Mouse (Mus musculus) hindbrain, embryonic 12.5 days (tissue): ENCODE data around the gene Mis18a. TPM values are rescaled to one million over a fixed set of nuclear protein-coding genes. Genes with fewer than 3 reads are reported as not detected.
A peak's percentile ranks its signal among the peaks of the same experiment; 100 is the strongest.

Source experiments
- ATAC-seq: fragments of 200-750 bp; cut with Nextera tagmentation; 2 replicates; pipeline ENCODE4 v1.8.0; 2017; ENCODE audit warnings: moderate TSS enrichment; ENCODE audit not compliant: low FRiP score
- H3K27ac ChIP-seq: fragments of 300-500 bp; sonication (generic); 2 replicates; pipeline ENCODE4 v1.5.1; 2016; ENCODE audit warnings: mild to moderate bottlenecking
- H3K27me3 ChIP-seq: fragments of 300-500 bp; sonication (generic); 2 replicates; pipeline ENCODE4 v1.6.1; 2016; ENCODE audit warnings: mild to moderate bottlenecking
- H3K36me3 ChIP-seq: fragments of 300-500 bp; sonication (generic); 2 replicates; pipeline ENCODE4 v1.6.1; 2016; ENCODE audit warnings: mild to moderate bottlenecking
- H3K4me1 ChIP-seq: fragments of 300-500 bp; sonication (generic); 2 replicates; pipeline ENCODE4 v1.6.1; 2016
- H3K4me2 ChIP-seq: fragments of 300-500 bp; sonication (generic); replicated peaks from 2 replicates; pipeline ENCODE4 v1.6.1; 2016; ENCODE audit warnings: mild to moderate bottlenecking
- H3K4me3 ChIP-seq: fragments of 300-500 bp; sonication (generic); 2 replicates; pipeline ENCODE4 v1.5.1; 2016; ENCODE audit warnings: mild to moderate bottlenecking
- H3K9ac ChIP-seq: fragments of 300-500 bp; sonication (generic); 2 replicates; pipeline ENCODE4 v1.6.1; 2016; ENCODE audit warnings: mild to moderate bottlenecking, moderate library complexity
- H3K9me3 ChIP-seq: fragments of 300-500 bp; sonication (generic); replicated peaks from 2 replicates; pipeline ENCODE4 v1.6.1; 2016; ENCODE audit warnings: mild to moderate bottlenecking
- WGBS: fragments of 180-500 bp; shearing (Covaris S2); methylation state at CpG from one replicate; pipeline ENCODE4 v1.1.7; 2016; 5-methylcytosine and 5-hydroxymethylcytosine counted together
- polyA plus RNA-seq: library from polyadenylated mRNA; unstranded; fragments of >200 nt; fragmentation: Nextera tagmentation; extraction: Ambion mirVana; gene quantifications from 2 replicates; pipeline ENCODE4 v1.2.1, GENCODE M21; 2016

Gene Mis18a
- polyA plus RNA-seq, 1 experiment from 2014 or later: 49.5 TPM

- H3K27me3 ChIP-seq: no peaks in the 10 kb centered on the region
- H3K9me3 ChIP-seq: no peaks in the 10 kb centered on the region
- H3K4me2 ChIP-seq: no peak overlapping the region
- H3K4me1 ChIP-seq: 0 out of 2 replicates have a peak, but pooled peaks cover 2% of the 10 kb centered on the region
- no peak overlapping the region for H3K27ac ChIP-seq
- ATAC-seq: no peak
- no peak overlapping the region for H3K9ac ChIP-seq
- WGBS: 87% methylated on average over 14 of the region's 14 CpGs
- no peaks in the 10 kb centered on the region for H3K36me3 ChIP-seq
- no peak overlapping the region for H3K4me3 ChIP-seq
Measured at GRCm38 (mm10) chr16:90699390-90699789, 27.8 kb downstream of the Mis18a start.

GRCm38 (mm10) chr16:90696306-90696705, 30.9 kb downstream of the Mis18a start:
- Histone ChIP-seq H3K27ac (no peak overlapping the region), H3K9ac (no peak overlapping the region), H3K4me2 (no peak overlapping the region), H3K9me3 (no peaks in the 10 kb centered on the region), H3K36me3 (no peaks in the 10 kb centered on the region), H3K4me1 (peaks cover 11% of the 10 kb centered on the region), H3K27me3 (no peaks in the 10 kb centered on the region), H3K4me3 (no peak overlapping the region)
- WGBS: 70% methylated on average over 9 of the region's 9 CpGs
- ATAC-seq: no peak

- no peak for ATAC-seq
- H3K4me3 ChIP-seq: no peak overlapping the region
- H3K4me2 ChIP-seq: no peak overlapping the region
- no peaks in the 10 kb centered on the region for H3K36me3 ChIP-seq
- H3K9ac ChIP-seq: no peak overlapping the region
- peaks cover 11% of the 10 kb centered on the region for H3K4me1 ChIP-seq
- H3K27ac ChIP-seq: no peak overlapping the region
- 82% methylated on average over 10 of the region's 10 CpGs for WGBS
- H3K27me3 ChIP-seq: no peaks in the 10 kb centered on the region
- no peaks in the 10 kb centered on the region for H3K9me3 ChIP-seq
Measured at GRCm38 (mm10) chr16:90695121-90695520, 32.1 kb downstream of the Mis18a start.

DNA sequence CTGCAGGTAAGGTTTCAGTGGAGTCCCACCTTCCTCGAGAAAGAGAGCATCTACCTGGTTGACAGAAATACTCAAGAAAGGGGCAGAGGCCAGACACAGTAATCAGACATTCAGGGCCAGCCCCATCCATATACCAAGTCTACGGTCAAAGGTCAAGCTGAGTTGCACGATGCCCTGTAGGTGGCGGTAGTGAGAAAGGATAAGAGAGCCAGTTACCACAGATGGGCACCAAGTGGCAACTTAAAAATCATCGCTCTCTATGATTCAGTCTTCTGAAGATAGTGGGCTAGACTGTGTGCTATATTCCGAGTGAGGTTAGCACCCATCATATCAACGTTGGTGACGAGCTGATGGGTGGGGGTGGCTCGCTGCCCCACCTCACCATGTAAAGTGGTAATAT, 32.5 kb downstream of the Mis18a start:
- Histone ChIP-seq H3K36me3 (no peaks in the 10 kb centered on the region), H3K27ac (no peak overlapping the region), H3K9me3 (no peaks in the 10 kb centered on the region), H3K4me3 (no peak overlapping the region), H3K9ac (no peak overlapping the region), H3K27me3 (no peaks in the 10 kb centered on the region), H3K4me2 (no peak overlapping the region), H3K4me1 (peaks cover 11% of the 10 kb centered on the region)
- ATAC-seq: no peak
- 67% methylated on average over 9 of the region's 9 CpGs for WGBS

DNA sequence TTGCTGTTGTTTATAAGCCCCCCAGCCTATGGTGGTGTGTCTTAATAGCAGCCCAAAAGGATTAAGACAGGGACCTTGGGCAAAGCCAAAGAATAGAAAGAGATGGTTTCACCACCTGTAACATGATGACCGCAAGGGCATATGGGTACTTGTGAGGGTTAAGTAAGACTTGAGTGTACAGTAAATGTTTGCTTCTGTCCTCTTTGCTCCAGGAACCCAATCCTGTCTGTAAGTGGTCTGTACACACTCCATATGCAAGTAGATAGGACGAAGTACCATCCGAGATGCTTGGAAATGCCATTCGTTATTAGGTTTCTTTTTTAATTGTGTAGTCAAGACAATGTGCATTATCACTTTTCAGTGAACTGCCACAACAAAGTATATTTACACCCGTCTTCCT, 33.6 kb downstream of the Mis18a start:
- ATAC-seq: no peak
- Histone ChIP-seq H3K36me3 (no peaks in the 10 kb centered on the region), H3K4me2 (no peak overlapping the region), H3K27me3 (no peaks in the 10 kb centered on the region), H3K4me1 (peaks cover 11% of the 10 kb centered on the region), H3K4me3 (no peak overlapping the region), H3K27ac (no peak overlapping the region), H3K9me3 (no peaks in the 10 kb centered on the region), H3K9ac (no peak overlapping the region)
- WGBS: 94% methylated on average over 5 of the region's 5 CpGs

GRCm38 (mm10) chr16:90692704-90693385, 34.4 kb downstream of the Mis18a start:
- Histone ChIP-seq H3K4me2 (no peak overlapping the region), H3K9me3 (no peaks in the 10 kb centered on the region), H3K4me1 (peaks cover 11% of the 10 kb centered on the region), H3K36me3 (no peaks in the 10 kb centered on the region), H3K4me3 (no peak overlapping the region), H3K27ac (no peak overlapping the region), H3K27me3 (no peaks in the 10 kb centered on the region), H3K9ac (no peak overlapping the region)
- no peak for ATAC-seq
- 65% methylated on average over 15 of the region's 15 CpGs for WGBS

DNA sequence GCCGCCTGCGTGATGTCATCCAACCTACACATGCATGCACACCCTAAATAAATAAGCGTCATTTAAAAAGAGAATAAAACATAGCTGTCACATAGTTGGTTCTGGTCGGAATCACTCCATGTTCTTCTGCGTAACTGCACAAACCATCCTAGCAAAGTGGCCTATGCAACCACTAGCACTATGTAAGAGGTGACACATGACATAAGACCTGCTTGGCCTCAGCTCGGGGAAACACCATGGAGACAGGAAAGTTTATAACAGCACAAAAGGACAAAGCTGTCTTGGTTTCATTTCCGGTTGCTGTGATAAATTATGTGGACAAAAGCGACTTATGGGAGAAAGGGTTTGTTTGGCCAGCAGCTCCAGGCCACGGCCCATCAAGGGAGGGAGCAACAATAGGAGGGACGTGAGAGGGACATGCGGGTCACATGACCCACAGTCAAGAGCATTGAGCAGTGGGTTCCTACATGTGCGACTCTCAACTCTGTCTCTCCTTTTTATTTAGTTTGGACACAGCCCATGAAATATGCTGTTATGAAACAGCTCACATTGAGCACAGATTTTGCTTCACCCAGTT, 39.4 kb downstream of the Mis18a start:
- Histone ChIP-seq H3K4me2 (no peak overlapping the region), H3K27ac (no peak overlapping the region), H3K4me1 (peaks cover 6% of the 10 kb centered on the region), H3K36me3 (no peaks in the 10 kb centered on the region), H3K27me3 (no peaks in the 10 kb centered on the region), H3K4me3 (no peak overlapping the region), H3K9ac (no peak overlapping the region), H3K9me3 (no peaks in the 10 kb centered on the region)
- ATAC-seq: no peak
- 76% methylated on average over 12 of the region's 12 CpGs for WGBS

DNA sequence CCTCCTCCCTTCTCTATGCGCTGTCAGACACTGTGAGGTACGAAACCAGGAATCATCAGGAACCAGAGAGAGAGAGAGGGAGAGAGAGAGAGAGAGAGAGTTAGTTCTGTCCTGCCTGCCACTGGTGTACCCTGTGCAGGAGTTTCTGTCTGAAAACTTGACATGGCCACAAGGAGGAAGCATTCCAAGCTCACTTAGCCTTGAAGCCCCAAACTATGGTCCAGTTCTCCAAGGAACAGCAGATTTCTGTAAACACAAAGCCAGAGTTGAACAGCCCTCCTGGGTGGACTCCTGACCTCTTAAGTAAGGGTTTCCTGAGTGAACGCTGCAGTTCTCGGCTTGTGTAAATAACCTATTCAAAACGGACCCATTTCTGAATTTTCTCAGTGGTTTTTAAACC, 40.2 kb downstream of the Mis18a start:
- Histone ChIP-seq H3K27me3 (no peaks in the 10 kb centered on the region), H3K9me3 (no peaks in the 10 kb centered on the region), H3K4me3 (no peak overlapping the region), H3K4me1 (0 out of 2 replicates have a peak, but pooled peaks cover 3% of the 10 kb centered on the region), H3K36me3 (no peaks in the 10 kb centered on the region), H3K9ac (no peak overlapping the region), H3K27ac (no peak overlapping the region), H3K4me2 (no peak overlapping the region)
- ATAC-seq: no peak
- WGBS: 68% methylated on average over 5 of the region's 5 CpGs

GRCm38 (mm10) chr16:90684092-90684491, 43.1 kb downstream of the Mis18a start:
- ATAC-seq: peak; percentile 60; the same call in 1 of the 2 replicates
- Histone ChIP-seq H3K36me3 (no peaks in the 10 kb centered on the region), H3K9me3 (no peaks in the 10 kb centered on the region; the same call in 1 of the 2 replicates), H3K4me2 (no peak overlapping the region), H3K4me3 (no peak overlapping the region), H3K27me3 (no peaks in the 10 kb centered on the region), H3K27ac (no peak overlapping the region), H3K9ac (no peak overlapping the region), H3K4me1 (0 out of 2 replicates have a peak, but pooled peaks cover 3% of the 10 kb centered on the region)
- 56% methylated on average over 5 of the region's 5 CpGs for WGBS

- Histone ChIP-seq H3K4me1 (no peaks in the 10 kb centered on the region), H3K27me3 (no peaks in the 10 kb centered on the region), H3K4me3 (no peak overlapping the region), H3K9me3 (no peaks in the 10 kb centered on the region; the same call in 1 of the 2 replicates), H3K9ac (no peak overlapping the region), H3K27ac (no peak overlapping the region), H3K4me2 (no peak overlapping the region), H3K36me3 (no peaks in the 10 kb centered on the region)
- WGBS: 89% methylated on average over 16 of the region's 16 CpGs
- ATAC-seq: no peak
Measured at GRCm38 (mm10) chr16:90679984-90680383, 47.2 kb downstream of the Mis18a start.

GRCm38 (mm10) chr16:90678820-90679219, 48.4 kb downstream of the Mis18a start:
- no peaks in the 10 kb centered on the region for H3K36me3 ChIP-seq
- H3K27ac ChIP-seq: no peak overlapping the region
- H3K4me2 ChIP-seq: no peak overlapping the region
- H3K9ac ChIP-seq: no peak overlapping the region
- H3K9me3 ChIP-seq: no peaks in the 10 kb centered on the region; the same call in 1 of the 2 replicates
- no peaks in the 10 kb centered on the region for H3K4me1 ChIP-seq
- no peaks in the 10 kb centered on the region for H3K27me3 ChIP-seq
- no peak overlapping the region for H3K4me3 ChIP-seq
- no peak for ATAC-seq
- WGBS: 93% methylated on average over 3 of the region's 3 CpGs

GRCm38 (mm10) chr16:90676920-90677574, 50.2 kb downstream of the Mis18a start:
- Histone ChIP-seq H3K4me3 (no peak overlapping the region), H3K36me3 (no peaks in the 10 kb centered on the region), H3K27ac (no peak overlapping the region), H3K4me2 (no peak overlapping the region), H3K9ac (no peak overlapping the region), H3K4me1 (no peaks in the 10 kb centered on the region), H3K27me3 (no peaks in the 10 kb centered on the region), H3K9me3 (no peaks in the 10 kb centered on the region; the same call in 1 of the 2 replicates)
- WGBS: 78% methylated on average over 20 of the region's 20 CpGs
- no peak for ATAC-seq
